Mouse (Mus musculus) layer of hippocampus, adult 18-20 months (tissue): ENCODE measurements around the gene Polr2l. TPM values are rescaled to one million over a fixed set of nuclear protein-coding genes. Genes with fewer than 3 reads are reported as not detected.

ENCODE experiments used
- DNase-seq, 2 experiments: peaks; one replicate each; pipeline ENCODE4 v3.0.0; 2022; ENCODE audit warnings: low spot score in 2 of 2
- long read RNA-seq: library from polyadenylated mRNA; stranded (forward); transcript quantifications from one replicate; pipeline ENCODE4 v2.0.0, GENCODE M21; 2021
- total RNA-seq, 2 experiments: library from RNA; stranded (reverse); gene quantifications; 2 replicates each; pipeline ENCODE4 v1.2.3; 2021

Polr2l gene
- 10 to 100 TPM; 39.2 to 42.8 TPM for total RNA-seq
- long read RNA-seq, transcript Polr2l-201 (2 exons, 1,650 nt), result major isoform, 52 of 95 reads
- long read RNA-seq, partial matches to known transcripts, result 0 of 95 reads
- long read RNA-seq, other reads (novel, unspliced or antisense), result 43 of 95 reads

DNA sequence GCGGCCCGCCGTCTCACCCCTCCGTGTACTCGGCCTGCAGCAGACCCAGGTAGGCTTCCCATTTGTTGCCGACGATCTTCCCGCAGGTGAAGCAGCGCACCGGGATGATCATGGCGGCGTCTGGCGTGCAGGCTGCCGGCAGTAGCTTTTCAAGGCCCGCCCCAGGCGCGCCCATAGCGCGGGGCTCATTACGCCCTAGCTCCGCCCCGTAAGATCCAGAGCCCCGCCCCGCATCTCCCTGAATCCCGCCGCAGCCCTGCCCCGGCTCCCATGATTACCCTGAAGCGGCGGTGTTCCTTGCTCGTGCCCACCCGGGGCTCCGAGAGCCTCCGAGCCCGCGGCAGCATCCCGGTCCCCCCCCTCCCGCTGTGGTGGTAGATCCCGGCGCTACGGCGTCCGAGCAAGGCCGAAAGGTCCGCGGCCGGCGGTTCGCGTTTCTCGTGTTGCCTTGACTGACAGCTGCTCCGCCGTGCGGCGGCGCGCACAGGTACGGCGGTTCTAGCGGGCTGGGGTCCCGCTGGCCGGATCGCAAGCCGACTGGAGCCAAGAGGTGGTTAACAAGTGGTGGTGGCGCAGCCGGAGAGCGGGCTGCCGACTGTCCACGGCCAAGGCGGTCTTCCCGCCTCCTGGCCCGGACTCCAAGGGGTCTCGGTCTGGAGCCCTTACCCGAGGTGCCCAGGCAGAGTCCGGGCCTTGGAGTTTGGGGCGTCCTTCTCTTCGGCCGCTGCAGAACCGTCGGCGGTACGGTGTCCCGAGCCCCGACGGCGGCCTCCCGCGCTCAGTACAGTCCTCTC, at the start of gene Polr2l, which contains the start of gene Tspan4:
Gene Polr2l, minus strand, starts transcription at position 122 of the 794 bp plus-strand sequence.
Gene Tspan4, plus strand, starts transcription at position 230 of the 794 bp plus-strand sequence.
- peak; percentile 79 to 89 for DNase-seq

DNA sequence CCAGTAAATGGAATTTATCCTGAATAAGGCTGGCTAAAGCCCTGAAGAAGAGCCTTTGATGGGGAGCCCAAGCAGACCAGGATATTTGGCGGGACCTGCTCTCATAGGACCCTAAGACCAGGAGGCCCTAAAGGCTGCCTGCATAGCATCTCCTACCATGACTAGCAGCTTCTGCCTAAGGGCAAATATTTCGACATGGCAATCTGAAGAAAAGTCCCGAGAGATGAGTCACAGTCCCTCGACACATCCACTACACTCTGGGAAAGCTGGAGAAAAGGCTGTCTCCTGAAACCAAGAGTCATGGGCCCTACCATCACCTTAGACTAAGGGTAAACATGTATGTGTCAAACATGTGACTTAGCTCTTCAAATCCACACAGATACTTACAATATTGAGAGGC, 49.3 kb upstream of the Polr2l start:
- DNase-seq, result no peak

DNA sequence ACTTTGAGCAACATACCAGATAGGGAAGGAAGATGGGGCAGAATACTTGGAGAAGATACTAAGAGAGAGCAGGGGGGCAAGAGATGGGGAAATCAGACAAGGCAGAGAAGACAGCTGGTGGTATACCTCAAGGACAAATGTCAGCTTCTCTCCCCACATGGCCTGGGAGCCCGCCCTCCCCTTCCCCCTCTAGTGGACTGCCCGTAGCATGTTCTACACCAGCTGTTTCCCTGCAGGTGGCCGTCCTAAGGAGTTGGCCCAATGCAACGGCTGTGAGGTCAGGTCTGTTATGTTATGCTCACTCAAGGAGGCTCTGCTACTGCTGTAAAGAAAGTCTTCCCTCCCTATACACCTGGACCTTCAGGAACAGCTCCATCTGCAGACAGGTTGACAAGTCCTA, 48.1 kb upstream of the Polr2l start:
- DNase-seq, result no peak

DNA sequence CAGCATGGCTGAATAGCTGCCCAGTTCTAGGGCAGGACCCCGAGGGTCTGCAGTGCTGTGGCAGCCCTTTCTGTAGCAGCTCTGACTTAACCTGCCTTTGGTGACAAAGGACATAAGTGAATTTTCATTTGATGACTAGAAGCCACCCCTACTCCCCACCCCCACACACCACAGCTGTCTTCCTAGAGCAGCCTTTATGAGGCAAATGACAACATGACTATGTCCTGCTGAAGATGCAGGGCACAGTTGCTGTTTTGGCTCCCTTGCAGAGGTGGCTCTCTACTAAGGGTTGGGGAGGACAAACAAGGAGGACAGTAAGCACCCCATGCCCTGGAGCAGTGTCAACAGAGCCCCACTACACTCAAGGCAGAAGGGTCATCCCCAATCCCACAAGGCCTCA, 44.9 kb upstream of the Polr2l start:
- DNase-seq, result no peak

DNA sequence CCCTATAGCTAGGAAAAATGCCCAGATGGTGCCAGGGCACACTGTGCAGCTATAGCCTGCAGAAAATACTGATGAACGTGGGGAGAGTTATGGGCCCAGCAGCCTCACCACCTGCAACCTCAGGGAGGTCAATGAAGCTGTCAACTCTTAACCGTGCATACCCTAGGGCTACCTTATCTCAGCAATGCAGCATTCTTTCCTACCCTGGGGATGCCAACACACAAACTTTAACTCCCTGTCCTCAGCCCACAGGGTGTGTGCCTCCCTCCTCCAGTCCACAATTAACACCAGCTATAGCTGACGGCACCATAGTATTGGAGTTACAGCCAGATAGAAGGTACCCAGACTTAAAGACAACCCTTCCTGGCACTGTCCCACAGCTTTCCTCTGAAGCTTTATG, 44.0 kb upstream of the Polr2l start:
- DNase-seq, result no peak

DNA sequence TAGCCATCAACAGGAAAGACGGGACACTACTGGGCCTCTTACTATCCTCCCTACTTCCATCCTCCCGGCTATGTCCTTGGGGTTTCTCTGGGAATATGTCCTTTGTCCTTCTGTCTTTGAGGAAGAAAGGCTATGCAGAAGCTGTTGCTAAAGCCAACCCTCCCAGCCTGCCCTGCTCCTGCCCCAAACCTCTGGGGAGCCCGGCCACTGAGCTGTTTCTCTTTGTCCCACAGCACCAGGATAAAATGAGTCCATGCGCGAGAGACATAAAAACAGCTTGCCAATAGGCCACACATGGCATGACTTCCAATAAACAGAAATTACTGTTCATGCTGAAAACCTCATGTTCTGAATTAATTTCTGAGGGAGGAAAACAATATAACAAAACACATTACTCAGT, 43.4 kb upstream of the Polr2l start:
- DNase-seq, result no peak

DNA sequence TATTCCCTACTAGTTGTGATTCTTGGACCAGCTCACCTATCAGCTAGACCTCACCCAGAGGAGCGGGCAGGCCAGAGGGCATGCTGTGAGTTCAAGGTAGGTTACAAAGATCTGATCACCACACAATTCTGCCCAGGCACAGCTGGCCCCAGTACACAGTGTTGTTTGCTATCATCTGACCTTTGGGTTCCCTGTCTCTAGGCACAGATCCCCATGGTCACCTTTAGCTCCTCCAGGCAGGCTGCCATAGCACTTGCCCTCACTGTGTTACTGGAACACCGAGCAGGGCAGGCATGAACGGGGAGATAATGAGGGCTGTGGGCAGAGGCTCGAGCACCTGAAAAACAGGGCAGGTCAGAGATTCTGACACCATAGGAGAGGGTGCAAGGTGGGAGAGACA, 42.7 kb upstream of the Polr2l start:
- no peak for DNase-seq

DNA sequence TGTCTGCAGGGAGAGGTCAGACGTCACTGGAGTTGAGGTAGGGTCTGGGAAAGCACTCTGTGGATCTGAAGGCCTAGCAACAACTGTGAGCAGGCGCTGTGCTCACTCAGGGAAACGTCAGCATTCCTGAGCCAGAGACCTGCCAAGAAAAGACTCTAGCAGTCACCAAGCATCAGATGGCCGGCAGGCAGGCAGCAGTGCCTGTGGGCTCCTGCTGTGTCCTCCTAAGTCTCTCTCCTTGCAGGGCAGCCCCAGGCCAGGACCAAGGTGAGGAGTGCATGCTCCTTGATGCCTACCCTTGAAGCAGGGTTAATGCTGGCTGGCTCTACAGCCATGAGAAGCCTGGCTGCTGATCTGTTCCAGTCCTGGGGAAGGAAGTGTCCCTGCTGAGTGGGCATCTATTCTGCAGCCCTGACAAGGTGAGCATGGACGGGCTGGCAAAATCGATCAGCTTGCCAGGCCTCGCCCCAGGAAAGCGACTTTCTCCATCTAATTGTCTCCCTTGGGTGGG, 35.8 kb upstream of the Polr2l start:
- no peak for DNase-seq

DNA sequence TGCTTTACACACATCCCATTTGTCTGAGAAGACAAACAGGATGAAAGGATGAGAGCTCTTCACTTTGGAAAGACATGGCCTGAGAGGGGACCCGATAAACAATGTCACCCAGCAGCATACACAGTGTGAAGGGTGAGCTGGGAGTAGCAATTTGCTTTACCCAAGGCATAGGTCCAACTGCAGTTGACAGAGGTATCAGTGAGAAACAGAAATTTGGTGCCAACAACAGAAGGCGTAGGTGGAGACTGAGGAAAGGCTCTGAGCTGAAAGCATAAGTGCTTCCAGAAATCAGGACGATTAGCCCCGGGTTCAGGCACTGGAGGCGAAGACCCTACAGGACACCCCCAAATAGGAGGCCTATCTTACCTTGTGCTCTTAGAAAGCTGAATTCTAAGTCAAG, 35.3 kb upstream of the Polr2l start:
- peak in 1 of 2 experiments; percentile 58 for DNase-seq

DNA sequence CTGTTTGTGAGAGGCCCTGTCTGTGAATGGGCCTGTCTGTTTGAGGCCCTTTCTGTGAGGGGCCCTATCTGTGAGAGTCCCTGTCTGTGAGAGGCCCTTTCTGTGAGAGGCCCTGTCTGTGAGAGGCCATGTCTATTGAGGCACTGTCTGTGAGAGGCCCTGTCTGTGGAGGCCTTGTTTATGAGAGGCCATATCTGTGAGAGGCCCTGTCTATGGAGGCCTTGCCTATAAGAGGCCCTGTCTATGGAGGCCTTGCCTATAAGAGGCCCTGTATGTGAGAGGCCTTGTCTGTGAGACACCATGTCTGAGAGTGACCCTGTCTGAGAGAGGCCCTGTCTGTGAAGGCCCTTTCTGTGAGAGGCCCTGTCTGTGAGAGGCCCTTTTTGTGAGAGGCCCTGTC, 33.2 kb upstream of the Polr2l start:
- DNase-seq, result no peak

DNA sequence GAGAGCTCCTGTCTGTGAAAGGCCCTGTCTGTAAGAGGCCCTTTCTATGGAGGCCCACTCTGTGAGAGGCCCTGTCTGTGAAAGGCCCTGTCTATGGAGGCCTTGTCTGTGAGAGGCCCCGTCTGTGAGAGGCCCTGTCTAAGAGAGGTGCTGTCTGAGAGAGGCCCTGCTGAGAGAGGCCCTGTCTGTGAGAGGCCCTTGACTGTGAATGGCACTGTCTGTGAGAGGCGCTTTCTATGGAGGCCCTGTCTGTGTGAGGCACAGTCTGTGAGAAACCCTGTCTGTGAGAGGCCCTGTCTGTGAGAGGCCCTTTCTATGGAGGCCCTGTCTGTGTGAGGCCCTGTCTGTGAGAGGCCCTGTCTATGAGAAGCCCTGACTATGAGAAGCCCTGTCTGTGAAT, 31.3 kb upstream of the Polr2l start:
- DNase-seq, result no peak

DNA sequence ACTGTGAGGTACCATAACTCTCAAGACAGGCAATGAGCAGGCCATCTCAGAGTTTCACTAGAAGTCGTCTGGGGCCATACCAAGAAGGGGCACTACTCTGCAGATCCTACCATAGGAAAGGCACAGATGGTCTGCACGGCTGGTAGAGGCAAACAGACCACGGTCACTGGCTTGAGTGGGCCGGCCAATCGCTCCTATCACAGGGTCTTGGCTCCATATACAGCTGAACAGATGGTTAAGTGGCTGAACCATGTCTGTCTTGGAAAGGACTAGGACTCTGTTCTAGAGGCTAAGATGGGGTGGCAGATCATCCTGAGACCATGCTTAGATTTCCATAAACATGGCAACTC, 27.6 kb upstream of the Polr2l start:
- DNase-seq, result no peak

DNA sequence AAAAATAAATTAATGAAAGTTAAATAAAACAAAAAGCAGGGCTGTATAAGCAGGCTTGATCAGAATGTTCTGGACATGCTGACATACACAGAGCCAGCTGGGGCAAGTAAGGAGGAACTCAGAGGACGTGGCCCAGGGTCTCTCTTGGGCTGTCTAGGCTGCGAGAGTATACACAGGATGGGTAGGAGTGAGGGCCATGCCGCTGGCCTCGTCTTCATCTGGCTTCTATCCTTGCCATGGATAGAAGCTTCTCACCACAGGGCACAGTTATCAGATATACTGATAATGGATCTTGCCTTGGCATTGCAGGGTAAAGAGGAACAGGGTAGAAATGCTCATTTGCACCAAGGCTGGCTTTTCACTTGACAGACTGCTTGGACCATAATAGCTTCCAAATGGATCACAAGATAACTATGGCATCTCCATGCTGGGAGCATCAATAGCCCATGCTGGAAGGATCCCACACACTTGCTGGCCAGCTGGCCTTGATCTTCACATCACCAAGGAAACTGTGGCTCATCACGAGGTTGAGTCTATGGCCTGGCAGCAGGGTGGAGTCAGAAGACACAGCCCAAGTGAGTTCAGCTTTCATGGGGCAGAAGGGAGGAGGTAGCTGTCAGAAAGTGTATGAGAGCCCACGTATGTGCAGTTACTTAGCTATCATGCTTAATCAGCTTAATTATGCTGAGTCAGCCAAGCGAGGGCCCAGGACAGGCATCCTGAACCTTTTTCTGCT, 27.1 kb upstream of the Polr2l start:
- no peak for DNase-seq

DNA sequence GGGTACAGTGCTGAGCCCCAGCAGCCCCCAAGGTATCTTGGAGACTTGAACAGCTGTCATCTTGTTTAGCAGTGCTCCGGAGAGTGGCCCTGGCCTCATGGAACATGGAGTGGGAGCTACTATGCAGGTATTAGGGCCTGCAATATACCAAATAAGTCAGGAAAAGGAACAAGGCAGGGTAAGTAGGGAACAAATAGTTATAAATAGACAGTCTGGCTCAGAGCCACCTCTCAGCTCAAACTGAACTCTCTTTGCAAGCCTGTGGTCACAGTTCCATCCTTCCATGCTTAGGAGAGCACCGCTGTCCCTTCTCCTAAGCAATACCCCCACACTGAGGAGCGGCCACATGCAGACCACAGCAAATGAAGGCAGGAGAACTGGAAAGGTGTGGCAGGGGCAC, 22.7 kb upstream of the Polr2l start:
- peak in 1 of 2 experiments; percentile 50 for DNase-seq

DNA sequence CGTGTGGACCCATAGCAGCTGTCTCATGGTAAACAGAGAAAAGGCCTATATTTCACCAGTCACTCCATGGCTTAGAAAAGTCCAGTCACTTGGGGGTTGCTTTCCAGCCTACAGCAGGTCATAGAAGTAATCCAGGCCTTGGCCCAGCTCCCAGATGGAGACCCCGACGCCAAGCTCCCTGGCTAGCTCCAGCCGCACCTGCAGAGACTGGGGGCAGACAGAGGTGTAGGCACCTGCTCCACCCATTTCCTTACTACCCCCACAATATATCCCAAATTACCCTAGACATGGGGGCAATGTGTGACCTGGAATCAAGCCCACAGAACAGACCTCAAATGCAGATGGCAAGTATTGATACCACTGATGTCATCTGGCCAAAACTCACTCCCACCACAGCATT, 21.0 kb upstream of the Polr2l start:
- no peak for DNase-seq

DNA sequence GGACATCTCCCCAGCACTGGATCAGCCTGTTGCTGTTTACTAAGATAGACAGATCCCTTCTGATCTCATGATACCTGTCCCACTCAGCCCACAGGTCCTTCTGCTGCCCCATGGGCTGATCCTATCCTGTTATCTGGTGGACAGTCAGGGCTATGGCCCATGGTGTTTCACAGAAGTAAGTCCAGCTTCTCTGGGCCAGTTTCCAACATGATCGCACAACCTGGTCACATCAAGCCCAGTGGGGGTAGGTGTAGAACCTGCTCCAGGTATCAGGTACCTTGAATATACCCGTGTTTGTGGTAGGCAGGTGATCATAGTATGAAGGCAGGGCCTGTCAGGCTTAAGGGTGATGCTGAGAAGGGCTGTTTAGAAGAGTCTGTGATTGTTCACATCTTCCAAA, 20.4 kb upstream of the Polr2l start:
- DNase-seq, result no peak

DNA sequence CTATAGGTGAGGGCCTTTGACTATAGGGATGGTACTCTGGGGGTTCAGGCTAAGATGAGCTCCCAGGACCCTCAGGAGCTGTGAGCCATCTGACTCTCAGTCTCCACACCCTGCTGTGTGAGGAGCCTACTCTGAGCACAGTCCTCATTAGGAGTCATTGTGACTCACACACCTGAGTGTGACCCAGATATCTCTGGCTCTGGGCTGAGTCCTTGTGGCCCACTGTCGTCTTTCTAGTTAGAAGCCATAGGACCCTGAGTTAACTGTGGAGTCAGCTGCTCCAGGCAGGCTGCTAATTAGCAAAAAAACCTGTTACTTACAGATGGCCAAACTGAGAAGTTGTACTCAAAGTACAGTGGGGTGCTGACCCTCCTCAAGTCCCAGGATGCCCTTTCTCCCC, 18.8 kb upstream of the Polr2l start:
- no peak for DNase-seq

DNA sequence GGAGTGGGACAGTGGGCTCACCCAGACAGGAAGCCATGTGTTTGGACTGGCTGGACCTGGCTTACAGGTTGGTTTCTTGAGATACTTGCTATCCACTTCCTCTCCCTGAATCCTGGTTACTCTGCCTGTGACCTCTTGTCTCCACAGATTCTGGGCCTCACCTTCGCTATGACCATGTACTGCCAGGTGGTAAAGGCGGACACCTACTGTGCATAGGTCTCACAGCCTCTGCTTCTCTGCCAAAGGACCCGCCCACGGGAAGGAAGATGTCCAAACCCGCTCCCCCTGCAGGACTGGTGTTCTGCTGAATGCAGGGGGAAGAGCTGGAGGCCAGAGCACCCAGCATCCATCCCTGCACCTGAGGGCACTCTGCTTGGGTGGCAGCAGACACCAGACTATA, 17.8 kb upstream of the Polr2l start:
- no peak for DNase-seq

DNA sequence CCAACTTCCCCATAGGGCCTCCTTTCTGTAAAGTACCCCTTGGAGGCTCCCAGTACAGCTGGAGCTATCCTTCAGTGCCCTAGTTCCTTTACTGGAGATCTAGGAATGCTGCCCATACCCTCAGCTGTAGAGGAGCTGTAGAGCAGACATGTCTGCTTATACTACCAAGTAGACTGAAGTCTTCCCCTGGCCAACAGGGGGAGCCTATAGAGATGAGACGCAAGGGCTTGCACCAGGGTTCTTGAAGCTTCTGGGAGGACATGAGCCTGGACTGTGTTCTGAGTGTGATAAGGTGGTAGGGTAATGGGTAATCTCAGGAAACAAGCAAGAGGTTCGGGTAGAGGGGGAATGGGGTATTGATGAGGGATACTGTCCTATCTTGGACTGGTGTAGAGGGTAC, 16.2 kb upstream of the Polr2l start:
- DNase-seq, result no peak

DNA sequence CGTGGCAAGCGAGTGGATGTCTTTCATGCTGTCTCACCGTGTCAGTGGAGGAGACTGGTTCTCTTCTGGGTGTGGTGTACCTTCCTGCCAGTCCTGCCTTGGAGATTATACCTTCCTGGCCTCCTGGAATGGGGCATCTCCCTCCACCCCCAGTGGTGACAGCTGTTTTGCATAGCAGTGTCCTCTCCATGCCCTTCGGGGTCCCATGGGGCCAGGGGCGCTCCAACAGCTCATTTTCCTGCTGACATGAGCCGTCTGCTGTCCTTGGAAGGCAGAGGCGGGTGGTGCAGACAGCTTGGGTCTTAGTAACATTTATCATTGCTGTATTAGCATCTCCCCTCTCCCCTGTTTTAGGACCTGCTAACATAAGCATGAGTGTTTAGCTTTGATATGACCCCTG, 12.2 kb upstream of the Polr2l start:
- no peak for DNase-seq

DNA sequence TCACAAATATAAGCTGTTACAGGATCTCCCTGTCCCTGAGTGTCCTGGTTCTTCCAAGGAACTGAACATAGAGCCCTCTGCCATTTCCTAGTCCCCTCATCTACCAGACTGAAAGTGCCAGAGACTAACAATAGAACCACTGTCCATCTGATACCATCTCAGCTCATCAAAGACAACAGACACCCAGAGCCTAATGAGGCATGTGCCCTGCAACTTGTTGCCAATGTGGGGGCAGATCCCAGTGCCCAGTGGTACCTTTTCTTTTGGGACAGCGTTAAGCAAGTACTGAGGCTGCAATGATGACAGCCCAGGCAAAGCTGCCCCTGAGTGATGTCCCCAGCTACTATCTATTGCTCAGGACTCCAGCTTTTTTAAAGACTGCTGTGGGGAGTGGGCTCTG, 11.3 kb upstream of the Polr2l start:
- no peak for DNase-seq

DNA sequence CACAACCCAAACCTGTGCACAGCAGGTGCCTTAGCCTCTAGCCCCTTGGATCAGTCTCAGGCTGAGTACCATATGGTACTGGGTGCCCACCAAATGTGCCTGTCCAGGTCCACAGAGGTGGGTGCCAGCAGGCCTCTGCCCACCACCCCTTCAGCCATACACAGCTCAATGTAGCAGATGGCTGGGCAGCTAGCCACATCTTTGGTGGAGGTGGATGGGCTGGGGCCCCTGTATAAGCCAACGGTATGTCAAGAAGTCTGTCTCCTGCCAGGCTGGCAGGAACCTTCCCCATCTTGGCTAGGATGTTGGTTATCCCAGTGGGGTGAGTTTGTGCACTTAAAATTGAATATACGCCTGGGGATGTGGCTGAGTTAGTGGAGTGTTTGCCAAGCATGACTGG, 10.7 kb upstream of the Polr2l start:
- no peak for DNase-seq
